Mouse (Mus musculus): ENCODE results near the gene B3gat2.

B3gat2 gene

DNA sequence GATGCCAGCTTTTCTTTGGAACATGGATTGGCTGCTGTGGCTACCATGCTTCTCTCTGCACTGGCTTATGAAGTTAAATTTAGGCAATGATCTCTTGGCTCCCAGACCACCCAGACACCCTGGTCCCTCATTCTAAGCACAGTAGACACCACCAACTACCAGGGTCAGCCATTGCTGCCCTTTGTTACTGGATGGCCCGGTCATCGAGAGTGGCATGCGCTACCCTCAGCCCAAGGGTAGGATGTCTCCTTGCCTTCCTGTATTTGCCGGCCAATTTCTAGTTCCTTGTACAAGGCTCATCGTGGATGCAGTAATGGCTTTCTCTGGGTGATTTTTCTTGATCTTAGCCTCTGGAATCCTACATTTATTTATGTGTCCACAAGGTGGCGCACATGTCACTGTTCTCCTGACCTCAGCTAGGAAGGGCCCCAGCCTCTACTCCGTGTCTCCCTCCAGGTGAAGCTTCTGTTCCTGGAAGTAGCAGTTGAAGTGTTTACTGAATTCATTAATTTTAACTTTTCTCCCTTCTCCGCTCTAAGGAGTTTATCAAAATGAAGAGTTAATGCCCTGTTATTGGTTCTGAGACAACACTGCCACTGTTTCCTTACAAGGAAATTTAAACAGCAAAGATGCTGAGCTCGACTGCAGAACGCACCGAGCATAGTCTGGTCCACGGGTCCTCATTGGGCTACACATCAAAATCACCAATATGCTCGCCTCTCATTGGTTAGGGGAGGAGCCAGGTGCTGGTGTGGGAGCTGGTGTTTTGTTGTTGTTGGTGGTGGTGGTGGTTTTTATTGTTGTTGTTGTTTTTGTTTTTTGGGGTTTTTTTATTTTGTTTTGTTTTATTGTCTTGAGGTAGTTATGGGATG lies 65.6 kb downstream of the B3gat2 start:
- intact Hi-C loops (cut with DNase I) = loop anchor here (2.0 to 5.0 kb wide), 3 partner anchors 205 to 420 kb away; no protein-coding TSS in a partner anchor

DNA sequence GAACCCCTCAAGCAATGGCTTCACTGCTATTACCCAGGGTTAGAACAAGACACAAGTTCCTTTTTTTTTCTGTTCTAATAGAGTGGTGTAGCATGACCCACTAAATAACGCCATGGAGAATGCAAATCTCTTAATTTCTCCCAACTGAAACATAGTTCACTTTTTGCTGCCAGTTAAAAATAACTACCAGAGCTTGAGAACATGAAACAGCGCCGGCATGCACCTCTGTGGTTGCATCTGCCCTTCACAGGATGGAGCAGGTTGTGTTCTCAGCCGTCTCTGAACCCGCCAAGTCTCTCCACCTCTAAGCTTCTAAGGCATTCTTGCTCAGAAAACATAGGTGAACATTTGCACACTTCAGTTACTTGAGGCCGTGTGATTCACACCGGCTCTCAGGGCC lies 72.7 kb downstream of the B3gat2 start:
- intact Hi-C loops (cut with DNase I) = no loop called here

DNA sequence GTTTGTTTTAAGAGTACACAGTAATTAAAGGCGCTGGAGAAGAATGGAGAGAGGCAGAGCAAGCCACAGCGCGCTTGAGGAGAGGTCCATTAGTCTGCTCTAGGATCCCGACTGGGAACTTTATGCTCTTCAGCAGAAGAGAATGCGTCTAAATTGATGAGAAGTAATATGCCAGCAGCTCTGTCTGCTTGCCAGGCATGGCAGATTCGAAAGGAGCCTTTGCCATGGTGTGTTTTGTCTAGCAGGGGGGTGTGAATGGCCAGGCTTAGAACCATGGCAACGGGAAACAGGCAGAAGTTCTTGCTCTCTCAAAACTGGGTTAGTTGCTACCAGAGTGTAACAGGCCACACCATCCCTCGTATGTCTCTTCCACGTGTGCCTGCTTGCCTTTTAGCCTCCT lies 73.3 kb downstream of the B3gat2 start:
- intact Hi-C loops (cut with DNase I) = no loop called here

DNA sequence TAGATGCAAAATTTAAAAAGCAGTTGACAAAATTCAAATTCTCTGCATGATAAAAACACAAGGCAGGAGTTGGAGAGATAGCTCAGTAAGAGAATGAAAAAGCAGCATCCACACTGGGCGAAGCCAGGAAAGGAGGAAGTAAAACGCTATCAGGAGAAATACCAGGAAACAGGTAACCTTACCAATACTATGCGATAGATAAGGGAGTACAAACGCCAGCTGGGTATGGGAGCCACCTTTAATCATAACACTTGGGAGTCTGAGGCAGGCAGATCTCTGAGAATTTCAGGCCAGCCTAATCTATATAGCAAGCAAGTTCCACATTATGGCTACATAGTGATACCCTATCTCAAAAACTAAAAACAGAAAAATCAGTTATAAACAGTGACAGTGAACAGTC lies 75.1 kb downstream of the B3gat2 start:
- intact Hi-C loops (cut with DNase I) = no loop called here

DNA sequence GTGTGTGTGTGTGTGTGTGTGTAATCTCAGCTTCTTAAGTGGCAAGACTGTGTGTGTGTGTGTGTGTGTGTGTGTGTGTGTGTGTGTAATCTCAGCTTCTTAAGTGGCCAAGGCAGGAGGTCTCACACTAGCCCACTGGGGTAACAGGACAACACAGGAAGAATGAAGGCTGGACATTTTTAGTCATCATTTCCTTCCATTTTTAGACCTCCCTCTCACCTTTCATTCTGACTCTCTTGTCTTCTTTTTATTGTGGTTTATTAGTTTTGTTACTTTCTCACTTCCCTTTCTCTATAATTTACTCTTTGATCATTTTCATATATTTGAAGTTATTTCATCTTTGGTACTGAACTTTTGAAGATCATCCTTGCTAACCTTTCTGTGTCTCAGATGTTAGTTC lies 79.4 kb downstream of the B3gat2 start:
- intact Hi-C loops (cut with DNase I) = no loop called here

DNA sequence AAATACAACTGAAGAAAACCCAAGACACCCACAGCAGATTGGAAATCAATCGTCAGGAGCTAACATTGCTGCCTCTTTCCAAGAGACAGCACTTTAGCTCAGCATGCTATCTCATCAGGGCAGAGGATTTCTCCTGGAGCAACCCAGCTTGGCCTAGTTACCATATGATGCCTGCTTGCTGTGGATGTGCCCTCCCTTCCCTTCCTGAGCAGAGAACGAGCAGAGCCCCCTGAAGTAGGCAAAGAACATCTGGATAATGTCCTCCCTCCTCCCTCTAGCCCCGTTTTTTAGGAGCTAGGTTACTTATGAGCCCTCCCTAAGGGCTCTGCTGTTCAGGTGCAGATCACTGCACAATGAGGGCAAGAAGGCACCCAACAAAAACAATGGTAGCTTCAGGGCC lies 81.1 kb downstream of the B3gat2 start:
- intact Hi-C loops (cut with DNase I) = no loop called here

DNA sequence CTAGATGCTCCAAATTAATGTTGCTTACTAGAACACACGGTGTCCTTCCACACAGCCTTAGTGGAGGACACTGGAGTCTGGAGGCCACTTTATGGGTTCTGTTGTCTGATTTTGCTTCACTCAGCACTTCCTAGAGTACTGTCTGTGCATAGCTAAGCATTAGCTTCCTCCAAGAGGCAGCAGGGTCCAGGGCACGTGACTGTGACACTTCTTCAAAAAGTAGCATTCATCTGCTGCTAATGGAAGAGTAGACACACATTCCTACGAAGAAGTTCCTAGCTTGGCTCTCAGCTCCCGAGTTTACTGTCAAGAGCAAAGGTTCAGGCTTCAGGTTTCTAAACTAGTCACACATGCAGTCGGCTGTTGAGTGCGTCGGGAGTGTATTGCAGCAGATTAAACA lies 82.2 kb downstream of the B3gat2 start:
- intact Hi-C loops (cut with DNase I) = no loop called here

DNA sequence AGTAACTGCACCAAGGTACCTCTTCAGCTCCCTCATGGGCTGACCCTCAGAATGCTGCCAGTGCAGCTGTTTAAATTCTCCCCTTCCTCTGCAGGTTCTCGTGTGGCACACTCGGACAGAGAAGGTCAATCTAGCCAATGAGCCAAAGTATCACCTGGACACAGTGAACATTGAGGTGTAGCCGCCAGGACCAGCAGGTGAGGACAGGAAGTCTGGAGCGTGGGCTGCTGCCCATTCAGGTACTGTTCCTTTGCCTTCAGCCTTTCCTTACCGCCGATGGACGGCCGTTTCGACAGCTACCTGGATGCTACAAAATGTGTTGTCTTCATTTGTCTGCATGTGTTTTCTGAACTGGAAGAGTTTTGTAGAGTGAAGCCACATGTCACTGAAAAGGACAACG lies 83.5 kb downstream of the B3gat2 start:
- intact Hi-C loops (cut with DNase I) = no loop called here

DNA sequence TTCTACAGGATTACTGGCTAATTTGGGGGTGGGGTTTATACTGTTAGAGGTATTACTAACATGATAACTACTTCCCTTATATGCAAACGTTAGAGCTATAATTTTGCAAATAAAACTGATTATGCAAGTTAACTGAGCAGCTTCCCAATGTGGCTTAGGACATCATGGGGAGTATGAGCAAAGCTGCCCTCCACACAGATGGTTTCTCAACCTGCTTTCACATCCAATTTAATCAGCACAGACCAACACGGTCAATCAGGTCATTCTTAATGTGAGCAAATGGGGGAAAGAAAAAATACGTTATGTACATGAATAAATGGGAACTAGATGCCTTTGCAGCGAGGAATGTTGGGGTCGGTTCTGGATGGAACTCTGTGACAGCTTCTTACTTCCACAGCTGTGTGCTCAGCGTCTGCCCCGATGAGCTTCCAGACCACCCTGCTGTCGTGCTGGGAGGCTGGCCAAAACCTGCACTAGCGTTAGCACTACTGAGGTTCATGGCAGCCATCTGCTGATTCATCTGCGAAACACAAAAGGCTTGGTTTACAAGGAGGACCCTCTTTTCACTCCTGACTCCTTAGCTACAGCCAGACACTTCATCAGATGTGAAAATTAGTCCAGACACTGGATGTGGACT lies 84.6 kb downstream of the B3gat2 start:
- intact Hi-C loops (cut with DNase I) = no loop called here

DNA sequence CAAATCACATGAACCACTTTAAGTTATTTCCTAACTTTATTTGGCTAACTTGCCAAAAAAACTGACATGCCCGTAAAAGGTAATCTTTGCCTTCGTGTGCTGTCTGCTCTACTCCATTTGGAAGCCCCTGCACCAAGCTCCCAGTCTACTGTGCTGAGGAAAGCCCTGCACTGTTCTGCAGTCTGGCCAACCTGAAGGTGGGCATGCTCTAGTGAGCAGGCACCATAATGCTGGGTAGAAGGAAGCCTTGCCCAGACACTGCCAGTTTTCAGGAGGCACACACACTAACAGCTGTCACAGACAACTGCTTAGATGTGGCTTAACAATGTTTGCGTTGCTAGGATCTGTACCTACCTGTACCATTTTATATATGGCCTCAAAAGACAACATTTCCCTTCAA lies 94.1 kb downstream of the B3gat2 start:
- intact Hi-C loops (cut with DNase I) = no loop called here

DNA sequence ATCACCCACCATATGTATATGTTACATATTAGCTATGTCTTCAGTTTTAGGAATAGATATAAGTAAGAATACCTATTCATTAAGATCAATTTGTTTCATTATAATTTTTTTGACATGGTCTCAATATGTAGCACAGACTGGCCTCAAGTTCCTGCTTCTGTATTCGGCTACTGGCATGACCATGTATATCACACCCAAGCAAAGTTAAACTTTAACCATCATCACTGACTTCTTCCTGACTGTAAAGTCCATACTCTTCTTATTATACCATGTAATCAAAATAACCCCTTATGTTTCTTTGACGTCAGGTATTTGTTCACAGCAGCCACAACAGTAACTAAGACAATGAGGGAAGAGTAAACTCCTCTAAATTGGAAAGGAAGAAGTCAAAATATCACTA lies 99.4 kb downstream of the B3gat2 start:
- intact Hi-C loops (cut with DNase I) = no loop called here

DNA sequence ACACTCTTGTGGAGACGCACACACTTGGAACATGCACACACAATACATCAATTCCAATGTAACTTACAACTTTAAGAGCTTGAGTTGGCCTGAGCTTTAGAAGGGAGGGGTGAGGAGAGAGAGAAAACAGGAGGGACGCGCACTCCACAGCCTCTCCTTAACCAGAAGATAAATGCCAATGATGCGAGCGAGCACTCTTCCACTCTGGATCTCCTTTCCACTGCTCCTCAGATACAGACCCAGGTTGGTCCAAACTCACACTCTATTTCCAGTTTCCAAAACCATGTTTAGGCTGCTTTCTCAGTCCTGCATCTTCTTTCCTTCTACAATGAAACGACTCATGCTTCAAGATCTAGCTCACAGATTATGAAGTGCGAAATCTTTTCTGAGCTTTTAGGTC lies 104.0 kb downstream of the B3gat2 start:
- intact Hi-C loops (cut with DNase I) = no loop called here

DNA sequence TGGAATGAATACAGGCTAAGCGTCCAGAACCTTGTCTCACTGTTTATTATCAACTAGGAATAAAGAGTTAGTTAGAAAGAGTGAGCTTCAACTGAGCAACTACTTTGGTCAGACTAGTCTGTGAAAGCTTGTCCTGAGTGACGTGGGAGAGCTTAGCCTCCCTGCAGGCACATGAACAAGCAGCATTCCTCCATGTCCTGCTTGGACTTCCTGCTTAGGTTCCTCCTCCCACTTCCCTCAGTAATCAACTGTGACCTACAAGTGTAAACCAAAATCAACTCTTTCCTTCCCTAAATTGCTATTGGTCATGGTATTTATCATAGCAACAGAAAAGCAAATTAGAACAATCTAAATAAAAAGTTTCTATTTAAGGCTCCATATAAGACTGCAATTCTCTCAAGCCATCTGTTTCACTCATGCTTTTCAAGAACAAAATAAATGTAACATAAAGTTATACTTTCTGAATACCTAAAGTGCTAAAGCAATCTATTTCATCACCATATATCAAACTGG lies 105.9 kb downstream of the B3gat2 start:
- intact Hi-C loops (cut with DNase I) = no loop called here

DNA sequence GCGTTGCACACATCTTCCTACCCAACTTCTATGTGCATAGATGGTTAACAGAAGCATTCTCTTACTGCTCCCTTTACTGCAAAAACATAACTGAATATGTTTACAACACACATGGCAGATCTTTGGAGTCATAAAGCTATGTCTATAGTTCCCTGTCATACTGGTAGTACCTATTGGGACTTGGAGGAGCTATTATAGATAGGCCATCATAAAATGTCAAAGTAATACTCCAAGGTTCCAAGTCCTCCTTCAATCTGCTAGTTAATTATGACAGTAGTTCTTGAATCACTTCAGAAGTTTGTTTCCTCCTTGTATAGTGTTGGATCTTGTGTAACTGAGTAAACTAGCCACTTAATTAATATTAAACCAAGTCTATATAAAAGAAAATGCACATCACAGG lies 110.6 kb downstream of the B3gat2 start:
- intact Hi-C loops (cut with DNase I) = no loop called here

DNA sequence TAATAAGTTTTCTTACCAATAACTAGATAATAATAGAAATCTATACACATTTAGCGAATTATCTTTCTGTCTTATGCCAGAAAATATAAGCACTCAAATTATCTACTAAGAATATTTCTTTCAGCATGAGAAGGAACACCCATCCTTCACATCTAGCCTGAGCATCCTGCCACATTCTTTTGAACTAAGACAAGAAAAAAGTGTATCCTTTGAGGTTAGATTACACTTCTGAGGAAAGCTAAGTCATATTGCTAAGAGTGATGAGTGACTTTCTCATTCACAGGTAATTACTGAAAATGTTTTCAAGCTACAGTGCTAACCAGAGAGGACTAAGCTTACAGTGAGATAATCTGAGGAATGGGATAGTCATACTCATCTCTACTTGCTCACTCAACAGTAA lies 121.1 kb downstream of the B3gat2 start:
- intact Hi-C loops (cut with DNase I) = no loop called here

DNA sequence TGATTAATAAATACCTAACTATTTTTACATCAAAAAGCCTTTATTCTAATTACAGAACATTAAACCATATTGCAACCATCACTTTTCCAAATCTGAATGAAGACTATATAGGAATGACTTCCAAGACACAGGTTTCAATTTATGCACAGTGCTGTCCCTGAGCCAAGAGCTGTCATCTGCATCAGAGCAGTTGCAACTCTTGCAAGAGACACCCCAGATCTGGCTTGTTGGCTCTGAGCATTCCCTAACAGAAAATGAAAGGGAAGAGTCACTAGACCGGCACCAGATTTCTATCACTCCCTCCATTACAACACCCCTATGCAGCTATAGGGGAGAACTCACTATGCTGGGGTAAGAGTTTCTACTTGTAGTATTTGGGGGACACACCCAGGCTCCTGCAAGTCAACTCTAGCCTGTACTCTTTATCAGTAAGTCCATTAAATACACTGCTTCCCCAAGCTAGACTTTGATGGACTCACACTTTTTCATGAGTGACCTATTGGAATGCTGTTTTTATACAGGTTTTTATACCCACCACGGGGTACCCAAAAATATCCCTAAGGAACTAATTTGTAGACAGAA lies 122.6 kb downstream of the B3gat2 start:
- intact Hi-C loops (cut with DNase I) = no loop called here

DNA sequence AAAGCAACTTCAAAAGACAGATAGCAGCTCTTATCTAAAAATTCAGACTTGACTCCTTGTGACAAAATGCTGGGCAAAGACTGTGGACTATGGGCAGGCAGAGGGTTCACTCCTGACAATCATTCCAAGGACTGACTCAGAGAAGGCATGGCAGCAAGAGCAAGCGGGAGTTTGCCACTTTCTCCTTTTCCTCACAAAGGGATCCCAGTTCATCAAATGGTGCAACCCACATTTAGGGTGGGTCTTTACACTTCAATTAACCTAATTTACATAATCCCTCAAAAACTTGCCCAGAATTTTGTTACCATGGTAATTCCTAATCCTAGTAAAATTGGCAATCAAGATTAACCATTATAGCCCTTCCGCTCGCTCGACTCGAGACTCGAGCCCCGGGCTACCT lies 123.4 kb downstream of the B3gat2 start:
- intact Hi-C loops (cut with DNase I) = no loop called here

DNA sequence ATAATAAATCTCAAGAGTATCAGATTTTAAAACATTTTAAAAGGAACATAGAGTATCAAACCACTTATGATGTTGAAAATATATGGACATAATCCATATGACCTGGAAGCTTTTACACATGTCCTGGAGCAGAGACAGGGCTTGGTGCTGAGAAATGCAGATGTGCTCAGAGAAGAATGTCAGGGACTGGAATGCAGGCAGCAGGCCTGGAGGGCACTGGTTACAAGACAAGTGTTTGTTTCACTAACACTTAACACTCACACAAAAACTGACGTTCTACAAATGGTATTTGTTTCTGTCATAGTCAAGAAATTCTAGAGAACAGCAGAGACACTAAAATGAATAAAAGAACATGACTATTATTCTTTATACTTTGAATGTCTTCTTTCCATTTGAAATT lies 130.5 kb downstream of the B3gat2 start:
- intact Hi-C loops (cut with DNase I) = no loop called here

Data from adrenal gland (tissue).